Mouse (Mus musculus) heart, postnatal 14 days (tissue): ENCODE results near the gene Dusp22. TPM values are rescaled to one million over a fixed set of nuclear protein-coding genes. Genes with fewer than 3 reads are reported as not detected.

ENCODE experiments used
- DNase-seq, 2 experiments: peaks; one replicate each; pipeline ENCODE4 v3.0.0; 2021 to 2022
- intact Hi-C: fragments of 180-260 bp; cut with DNase I; formaldehyde crosslinking; loops from one replicate; pipeline ENCODE4 v1.15.1; 2025
- total RNA-seq, 2 experiments: library from RNA; stranded (reverse); gene quantifications; 2 replicates each; pipeline ENCODE4 v1.2.3; 2021

Dusp22 gene
- total RNA-seq, 2 experiments from 2014 or later = 19.6 to 19.9 TPM

DNA sequence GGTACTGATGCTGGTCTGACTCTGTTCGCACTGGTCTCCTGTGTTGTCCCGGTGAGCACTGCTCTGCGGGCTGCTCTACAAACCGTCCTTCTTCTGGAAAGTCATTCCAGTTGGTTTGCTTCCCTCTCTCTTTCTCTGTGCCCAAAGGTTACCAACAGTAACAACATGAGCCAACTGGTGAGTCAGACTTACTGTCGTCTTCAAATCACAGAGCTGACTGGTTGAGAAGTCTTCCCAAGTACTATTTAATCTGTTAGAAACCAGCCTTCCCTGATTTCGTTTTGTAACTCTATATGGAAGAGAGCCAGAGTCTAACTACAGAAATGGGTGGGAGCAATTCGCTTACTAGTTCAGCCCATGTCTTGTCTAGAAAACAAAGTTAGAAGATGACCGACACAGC lies 5.5 kb downstream of the Dusp22 start:
- DNase-seq = no peak
- intact Hi-C loops = no loop called here

DNA sequence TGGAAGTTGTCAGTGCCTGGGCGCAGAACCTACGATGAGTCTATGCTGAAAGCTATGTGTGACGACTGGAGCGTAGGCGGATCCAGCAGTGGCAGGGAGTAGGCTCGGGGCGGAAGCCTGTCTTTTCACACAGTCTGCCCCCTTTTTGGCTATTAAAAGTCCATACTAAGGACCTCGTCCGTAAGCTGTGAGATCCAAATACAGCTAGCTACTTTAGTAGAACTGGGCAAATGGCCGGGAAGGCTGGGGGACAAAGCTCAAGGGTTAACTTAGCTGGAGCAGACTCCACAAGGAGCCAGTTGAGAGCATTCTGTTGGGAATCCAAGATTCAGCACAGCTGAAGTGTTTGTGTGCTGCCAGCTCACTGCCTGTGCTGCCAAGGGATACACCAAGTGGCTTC lies 6.7 kb downstream of the Dusp22 start:
- DNase-seq = no peak
- intact Hi-C loops = no loop called here

DNA sequence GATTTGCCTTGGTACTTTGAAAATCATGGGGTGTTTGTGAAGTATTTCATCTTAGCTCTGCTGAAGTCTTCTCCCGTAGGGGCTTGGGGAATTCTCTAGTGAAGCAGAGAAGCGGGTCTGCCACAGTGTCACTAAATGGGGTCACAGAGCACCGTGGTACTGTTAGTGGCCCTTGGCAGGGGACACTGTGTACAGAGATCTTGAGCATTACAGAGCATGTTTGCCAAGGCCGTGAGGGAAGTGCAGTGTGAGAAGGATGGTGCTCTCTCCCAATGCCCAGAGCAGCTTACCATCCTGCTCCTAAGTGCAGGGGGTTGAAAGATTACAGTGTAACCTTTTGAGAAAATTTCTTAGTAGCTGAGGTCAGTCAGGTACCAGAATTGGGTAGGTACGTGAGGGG lies 8.5 kb downstream of the Dusp22 start:
- DNase-seq = no peak
- intact Hi-C loops = no loop called here

DNA sequence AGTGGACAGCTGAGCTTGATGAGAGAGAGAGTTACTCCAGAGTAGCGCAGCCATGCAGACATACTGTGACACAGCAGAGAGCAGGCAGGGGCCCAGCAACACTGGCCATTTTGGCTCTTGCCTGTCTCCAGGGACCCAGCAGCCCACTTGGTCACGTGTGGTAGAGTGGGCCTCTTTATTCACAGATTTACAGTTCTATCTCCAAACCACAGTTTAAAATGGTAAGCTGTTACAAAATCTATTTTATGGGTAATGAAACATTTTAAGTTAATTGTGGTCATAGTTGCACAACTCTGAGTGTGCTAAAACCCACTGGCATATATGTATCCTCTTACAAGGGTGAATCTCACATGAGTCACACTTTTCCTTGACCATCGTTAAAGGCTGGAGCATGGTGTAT lies 9.5 kb downstream of the Dusp22 start:
- DNase-seq = peak in 1 of 2 experiments; percentile 16

DNA sequence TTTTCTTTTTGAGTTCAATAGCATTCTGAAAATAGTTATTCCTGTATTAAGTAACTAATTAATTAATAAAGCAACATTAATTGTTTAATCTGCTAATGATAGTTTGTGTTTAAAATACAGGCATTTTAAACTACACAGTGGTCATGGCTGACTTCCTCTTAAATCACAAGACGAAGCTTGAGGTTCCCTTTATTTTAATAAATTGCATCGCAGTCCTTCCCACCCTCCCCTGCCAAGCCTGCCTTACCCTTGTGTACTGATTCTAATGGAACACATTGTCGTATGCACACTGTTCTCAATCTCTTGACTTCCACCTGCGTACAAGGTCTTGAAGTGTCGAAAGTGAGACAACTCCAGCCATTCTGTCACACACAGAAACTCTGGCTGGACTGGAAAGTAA lies 14.1 kb downstream of the Dusp22 start:
- DNase-seq = no peak
- intact Hi-C loops = no loop called here

More for the DNA sequence above, 9.5 kb downstream of the Dusp22 start:
- intact Hi-C loops = no loop called here

DNA sequence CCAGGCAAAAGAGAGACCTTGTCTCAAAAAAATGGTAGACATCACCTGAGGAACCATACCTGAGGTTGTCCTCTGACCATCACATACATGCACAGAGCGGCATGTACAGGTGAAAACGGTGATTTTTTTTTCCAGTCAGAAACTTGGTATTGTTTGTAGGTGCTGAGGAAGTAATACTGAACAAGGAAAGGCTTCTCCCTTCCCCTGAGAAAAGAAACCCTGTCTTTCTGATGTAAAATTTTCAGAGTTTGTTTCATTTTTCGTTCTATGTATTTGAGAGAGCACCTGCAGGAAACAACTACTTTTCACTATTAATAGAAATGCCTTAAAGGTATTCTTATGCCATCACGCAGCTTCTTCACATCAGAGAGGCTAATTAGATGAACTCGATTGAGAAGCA lies 19.0 kb downstream of the Dusp22 start:
- intact Hi-C loops = no loop called here
- DNase-seq = no peak

DNA sequence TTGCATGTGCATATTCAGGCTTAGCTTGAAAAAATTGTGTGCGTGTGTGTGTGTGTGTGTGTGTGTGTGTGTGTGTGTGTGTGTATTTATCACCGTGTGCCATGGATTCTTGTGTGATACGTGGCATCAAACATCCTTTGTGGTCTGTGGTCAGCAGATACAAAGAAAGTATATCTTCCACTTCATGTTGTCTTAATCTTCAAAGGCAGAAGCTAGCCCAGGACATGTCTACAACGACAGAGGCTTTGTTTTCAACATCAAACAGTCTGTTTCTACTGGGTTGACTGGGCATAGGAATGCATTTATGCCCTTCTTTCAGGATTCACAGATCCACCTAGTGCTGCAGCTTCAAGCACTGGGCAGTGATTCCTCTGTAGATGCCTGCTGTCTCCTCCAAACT lies 22.1 kb downstream of the Dusp22 start:
- DNase-seq = no peak
- intact Hi-C loops = no loop called here

DNA sequence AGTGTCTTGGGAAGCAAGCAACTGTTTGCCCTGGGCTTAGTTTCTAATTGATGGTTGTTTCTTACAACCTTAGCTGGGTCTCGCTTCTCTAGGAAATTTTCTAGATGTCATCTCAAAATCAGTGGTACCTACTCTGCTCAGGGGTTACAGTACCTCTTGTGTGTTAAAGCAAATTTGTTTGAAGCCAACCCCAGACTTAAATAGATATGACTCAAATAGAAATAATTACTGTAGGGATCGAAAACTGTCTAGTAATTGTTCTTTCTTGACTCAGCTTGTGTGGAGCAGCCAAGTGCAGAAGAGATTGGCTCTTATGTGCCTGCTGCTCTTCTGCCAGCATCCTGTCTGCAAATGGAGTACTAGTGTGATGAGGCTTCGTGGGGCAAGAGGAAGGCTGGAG lies 22.5 kb downstream of the Dusp22 start:
- intact Hi-C loops = no loop called here
- DNase-seq = no peak

DNA sequence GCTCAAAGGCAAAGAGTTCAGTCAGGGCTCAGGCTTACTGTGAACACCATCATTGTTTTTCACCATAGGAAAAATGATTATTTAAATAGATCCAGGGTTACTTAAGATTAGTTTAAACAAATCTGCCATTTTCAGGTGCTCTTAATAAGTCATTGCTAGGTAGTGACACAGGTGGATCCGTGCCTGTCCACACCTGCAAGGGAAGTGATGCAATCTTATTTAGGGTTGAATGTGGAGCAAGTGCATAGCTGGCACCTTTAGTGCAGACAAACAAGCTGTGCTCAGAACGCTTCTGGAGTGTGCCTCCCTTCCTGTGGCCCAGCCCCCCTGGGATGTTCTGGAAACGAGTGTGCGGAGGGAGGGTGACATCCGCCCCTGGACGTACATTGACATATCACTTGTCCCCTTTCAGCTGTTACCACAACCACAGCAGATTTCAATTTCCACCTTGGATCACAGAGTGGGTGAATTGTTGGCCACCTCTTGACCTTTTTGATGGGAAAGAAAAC lies 24.9 kb downstream of the Dusp22 start:
- intact Hi-C loops = no loop called here

DNA sequence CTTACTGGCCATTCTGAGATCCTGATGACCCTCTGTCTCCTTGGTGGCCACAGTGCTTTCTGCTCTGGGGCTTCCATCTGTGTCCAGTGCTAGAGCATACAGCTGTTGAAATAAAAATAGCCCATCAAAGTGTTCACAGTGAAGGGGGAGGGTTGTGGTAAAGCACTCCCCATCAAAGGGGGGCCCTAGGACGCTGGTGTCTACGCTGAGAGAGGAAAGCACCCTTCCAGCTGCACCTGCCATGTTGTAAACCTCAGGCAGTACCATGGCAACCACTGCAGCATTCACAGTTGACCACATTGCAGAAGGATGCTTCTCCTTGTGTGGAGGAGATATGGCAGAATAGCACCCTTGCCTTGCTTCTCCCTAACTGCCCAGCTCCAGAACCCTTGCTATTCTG lies 26.2 kb downstream of the Dusp22 start:
- intact Hi-C loops = no loop called here
- no peak for DNase-seq

More for the DNA sequence above, 24.9 kb downstream of the Dusp22 start:
- no peak for DNase-seq

DNA sequence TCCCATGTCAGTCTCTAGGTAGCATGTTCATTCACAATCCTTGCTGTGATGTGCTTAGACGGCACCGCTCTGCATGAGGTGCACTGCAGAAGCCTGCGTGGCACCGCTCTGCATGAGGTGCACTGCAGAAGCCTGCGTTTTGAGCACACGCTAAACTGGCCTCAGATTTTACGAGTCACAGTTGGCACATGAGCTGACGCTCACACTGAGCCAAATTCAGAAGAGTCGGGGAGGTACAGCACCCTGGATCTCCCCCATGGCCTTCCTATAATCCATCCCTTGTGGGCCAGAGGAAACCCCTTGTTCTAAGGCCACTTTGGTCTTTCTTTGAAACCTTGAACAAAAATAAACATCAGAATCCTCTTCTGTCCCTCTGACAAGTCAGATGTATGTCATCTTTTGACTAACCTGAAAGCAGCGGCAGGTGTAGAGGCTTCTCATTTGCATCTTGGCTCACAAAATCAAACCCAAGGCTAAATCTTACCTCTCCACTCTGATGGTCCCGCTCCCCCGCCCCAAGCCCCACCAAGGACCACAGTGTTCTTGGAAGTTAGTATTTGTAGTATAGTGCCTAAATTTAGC lies 28.3 kb downstream of the Dusp22 start:
- intact Hi-C loops = no loop called here
- DNase-seq = no peak

DNA sequence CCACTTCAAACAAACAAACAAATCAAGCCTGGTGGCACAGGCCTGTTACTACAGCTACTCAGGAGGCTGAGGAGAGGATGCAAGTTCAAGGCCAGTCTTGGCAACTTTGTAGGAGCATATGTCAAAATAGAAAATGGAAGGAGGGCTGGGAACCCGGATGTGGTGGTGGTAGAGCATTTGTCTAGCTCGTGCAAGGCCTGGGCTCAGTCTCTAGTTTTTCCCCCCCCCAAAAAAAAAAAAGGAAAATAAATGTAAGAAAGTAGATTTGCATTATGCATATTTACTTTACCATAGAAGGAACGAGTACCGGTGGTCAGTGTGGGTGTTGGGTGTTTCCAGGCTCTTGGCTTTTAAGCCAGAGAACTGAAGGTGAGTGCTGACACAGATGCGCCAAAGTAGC lies 29.7 kb downstream of the Dusp22 start:
- no peak for DNase-seq
- intact Hi-C loops = no loop called here

DNA sequence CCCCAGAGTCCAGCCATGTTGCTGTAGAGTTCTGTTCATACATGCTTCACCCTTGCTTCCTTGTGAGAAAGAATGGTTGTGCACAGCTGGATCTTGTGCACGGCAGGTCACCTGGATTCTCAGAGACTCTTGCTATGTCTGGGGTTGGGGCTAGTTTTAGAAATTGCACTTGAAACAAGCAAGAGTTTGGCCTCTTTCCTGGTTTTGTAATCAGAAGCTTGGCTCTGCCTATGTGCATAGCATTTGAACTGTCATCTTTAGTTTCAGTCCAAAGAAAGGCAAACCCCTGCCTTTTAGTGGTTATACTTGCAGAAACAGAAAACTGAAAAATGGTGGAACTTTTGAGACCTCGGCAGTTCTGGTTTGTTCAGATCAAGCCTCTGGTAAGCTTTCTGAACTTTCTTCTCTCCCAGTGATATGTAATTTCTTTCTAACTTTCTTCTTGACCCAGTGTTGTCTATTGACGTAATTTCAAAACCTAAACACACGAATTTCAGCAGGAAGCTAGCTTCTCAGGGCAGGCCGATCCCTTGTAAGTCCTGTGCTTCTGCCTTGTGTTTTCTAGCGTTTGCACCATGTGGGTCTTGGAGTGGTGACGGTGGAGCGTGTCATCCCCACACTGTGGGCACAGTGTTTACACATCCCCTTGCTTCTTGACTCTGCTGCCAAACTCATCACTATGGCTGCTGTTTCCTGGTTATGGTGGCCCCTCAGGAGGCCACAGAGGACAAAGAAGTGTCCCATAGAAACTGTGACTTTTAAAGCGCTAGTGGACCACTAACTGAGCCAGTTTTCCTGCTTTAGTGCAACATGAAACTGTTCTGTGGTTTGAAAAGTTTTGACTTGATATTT lies 31.9 kb downstream of the Dusp22 start:
- DNase-seq = no peak
- intact Hi-C loops = no loop called here

DNA sequence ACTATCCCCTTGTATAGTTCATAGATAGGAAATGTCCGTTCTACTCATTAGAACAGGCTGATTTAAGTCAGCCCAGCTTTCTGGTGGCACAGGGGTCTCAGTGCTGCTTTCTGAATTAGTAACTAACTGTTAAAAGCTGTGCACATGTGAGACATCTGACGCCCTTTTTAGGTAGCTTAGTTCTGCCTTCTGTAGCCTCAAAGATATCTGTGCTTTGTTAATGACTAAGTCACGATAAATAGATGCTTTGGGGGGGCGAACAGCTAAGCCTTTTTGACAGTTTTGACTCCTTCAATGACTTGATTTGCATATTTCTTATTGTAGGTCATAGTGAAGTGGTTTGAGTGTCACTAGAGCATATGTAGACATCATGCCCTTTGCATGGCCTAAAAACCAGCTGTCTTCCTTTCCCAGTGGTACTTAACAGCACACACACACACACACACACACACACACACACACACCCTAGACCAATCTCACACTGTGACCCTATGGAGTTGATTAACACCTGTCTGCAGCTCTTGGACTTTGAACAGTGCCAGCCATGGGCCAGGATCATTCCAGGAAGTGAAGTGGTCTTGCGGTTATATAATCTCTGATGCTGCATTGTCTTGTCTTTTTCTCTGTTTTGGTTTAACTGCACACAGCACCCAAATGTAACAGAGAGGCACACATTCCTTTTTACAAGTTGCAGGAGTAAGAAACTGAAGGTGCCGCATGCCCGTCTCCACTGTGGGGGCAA lies 33.0 kb downstream of the Dusp22 start:
- intact Hi-C loops = no loop called here
- no peak for DNase-seq

DNA sequence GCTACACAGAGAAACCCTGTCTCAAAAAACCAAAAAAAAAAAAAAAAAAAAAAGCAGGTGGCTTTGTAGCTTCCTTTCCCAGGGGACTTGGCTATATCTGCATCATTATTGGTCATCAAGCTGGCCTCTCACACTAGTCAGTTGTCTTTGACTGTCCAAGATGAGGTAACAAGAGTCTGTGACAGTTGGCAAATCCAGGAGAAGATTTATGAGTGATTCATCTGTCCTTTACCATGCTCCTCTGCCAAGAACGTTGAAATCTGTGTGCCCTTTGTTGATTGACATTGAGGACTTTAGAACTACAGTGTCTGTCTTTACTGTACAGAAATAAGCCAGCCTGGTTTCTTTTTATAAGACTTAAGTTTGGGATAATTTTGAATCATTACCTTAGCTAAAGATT lies 35.4 kb downstream of the Dusp22 start:
- DNase-seq = no peak
- intact Hi-C loops = no loop called here

DNA sequence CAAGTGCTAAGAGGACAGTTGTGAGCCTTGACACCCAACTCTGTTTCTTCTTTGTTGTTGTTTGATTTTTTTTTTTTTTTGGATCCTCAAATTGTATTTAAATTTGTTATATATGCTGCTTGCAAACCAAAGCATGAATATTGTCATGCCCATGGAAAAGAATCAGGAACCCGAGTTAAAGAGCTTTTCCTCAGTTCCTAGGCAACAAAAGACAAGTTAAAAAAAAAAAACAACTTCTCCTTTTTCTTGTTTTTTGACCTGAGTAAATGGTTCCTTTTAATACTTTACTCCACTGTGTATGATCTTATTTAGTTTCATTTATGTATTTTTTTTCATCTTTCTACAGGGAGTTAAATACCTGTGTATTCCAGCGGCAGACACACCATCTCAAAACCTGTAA lies 36.1 kb downstream of the Dusp22 start:
- no peak for DNase-seq
- intact Hi-C loops = no loop called here

DNA sequence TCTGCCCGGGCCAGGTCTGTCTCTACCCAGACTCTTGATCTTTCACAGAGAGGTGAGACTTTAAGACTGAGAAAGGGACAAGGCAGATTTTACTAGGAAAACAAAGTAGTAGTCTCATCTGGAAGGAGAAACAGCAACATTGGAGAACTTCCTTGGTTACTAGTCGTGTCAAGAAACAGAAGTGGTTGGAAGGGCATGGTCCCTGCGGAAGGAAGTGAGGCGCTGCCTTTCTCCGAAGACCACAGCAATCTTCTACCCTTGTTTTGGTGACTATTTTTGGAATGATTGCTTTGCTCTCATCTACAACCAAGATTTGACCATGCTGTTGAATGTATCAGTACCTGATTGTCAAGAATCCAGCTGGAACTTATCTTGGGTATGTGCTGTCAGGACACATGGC lies 38.1 kb downstream of the Dusp22 start:
- intact Hi-C loops = no loop called here
- no peak for DNase-seq

DNA sequence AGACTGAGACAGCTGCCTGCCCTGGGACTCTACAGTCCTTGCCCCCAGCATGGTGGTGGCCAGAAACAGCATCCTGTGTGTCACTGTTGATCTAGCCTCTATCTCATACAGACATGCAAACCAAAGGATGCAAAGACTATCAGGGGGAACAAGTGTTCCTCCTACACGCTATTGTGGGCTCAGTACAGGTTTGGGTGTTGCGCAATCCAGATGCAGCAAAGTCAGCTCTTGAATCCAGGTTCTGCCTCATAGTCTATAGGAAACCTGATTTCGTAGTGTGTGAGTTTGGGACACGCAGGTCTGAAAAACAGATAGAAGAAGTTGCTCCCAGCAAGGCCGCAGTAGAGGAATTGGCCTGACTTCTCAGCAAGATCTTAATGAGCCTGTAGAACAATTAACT lies 42.9 kb downstream of the Dusp22 start:
- intact Hi-C loops = no loop called here
- DNase-seq = no peak

DNA sequence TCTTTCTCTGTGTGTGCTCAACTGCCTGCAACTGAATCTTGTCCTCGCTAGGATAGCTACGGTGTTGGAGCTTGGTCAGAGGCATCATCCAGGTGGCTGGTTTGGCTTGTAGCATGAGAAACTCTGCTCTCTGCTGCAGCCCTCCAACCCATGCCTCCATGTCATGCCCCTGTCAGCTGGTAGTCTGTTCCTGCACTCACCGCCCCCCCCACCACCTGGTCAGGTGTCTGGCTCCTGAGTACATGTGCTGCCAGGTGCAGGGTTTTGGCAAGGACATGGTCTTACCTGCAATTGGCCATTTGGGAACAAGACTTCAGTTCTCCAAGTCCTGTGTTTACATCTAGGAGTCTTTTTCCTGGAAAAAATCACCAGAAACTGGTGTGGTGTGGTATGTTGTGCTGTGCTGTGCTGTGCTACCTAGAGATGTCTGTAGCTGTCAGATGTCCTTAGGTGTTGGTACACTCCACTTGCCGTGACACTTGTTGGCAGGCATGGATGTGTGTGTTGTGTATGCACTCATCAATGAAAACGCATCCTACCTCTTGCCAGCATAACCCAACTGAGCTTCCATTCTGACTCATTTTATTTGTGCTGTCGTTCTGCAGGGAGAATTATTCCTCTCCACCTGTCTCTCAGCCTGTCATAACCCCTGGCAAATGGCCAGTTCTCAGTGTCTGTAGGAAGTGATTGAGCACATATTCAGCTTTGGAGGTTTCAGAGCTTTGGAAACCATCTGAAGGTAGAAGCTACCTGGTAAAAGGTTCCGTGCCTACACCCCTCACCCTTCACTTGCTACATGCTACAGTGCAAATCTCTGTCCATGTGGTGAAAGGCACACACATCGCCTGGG lies 44.7 kb downstream of the Dusp22 start:
- DNase-seq = no peak
- intact Hi-C loops = no loop called here

DNA sequence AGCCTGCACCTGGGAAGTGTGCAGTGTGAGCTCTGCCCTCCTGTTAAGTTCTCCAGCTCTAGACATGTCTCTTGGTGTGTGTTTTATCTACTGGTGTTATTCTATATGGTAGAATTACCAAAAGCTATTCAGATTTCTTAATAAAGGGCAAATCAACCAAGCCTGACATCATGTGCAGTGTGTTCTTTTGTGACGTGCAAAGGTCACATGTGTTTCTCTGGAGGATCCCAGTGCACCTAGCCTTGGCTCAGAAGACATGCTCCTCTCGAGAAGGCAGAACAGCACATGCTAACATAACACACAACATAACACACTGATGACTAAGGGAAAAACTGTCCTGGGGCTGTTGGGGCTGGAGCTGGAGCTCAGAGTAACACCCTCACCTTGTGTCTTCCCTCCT lies 51.3 kb downstream of the Dusp22 start:
- intact Hi-C loops = no loop called here
- no peak for DNase-seq

DNA sequence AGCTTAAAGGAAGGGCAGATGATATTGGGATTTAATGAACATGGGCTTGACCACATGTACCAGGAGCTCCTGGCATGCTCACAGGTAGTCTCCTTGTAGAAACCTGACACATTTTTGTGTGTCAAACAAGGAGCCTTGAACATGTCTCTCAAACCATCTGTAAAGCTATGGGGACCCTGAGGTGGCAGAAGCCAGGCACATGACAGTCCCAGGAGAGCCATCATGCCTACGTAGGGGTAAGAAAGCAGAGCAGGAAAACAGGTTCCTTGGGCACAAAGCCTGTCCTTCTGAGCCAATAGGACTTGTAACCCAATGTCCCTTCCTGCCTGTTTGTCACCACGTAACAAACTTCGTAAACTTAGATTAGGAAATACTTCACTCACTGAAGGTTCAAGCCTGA lies 51.9 kb downstream of the Dusp22 start:
- intact Hi-C loops = no loop called here
- no peak for DNase-seq
